Mouse (Mus musculus): ENCODE data around the gene Sprr2a2.
"Not testable (repeated sequence)": the region's sequence is repeated elsewhere in the genome, so short reads cannot be mapped to it uniquely, and the experiment has no call there.

Gene Sprr2a2

GRCm38 (mm10) chr3:92215569-92215968, at the start of gene Sprr2a2, which contains the start of gene Sprr2a1:
Gene Sprr2a2, plus strand, starts transcription at chr3:92215920.
Gene Sprr2a1, plus strand, starts transcription at chr3:92215799.
- in situ Hi-C loops (cut with MboI, MseI), result not testable (repeated sequence)

DNA sequence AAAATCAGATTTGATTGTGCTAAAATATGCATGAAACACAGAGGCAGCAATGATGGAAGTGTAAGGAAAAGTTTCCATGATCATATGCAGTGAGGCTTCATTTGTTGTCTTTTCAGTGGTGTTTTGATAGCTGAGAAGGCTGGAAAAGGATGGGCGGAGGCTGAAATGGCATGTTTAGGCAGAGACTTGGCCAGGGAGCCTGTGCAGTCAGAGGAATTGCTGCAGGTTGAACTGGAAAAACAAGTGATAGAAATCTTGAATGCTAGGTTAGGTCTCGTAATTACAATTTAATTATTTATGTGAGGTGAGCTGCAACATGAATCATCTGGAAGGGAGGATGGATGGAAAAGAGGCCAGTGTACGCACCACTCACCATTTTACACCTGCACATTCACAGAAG, 45.9 kb upstream of the Sprr2a2 start:
- in situ Hi-C loops (cut with MboI, MseI), result no loop called here

- in situ Hi-C loops (cut with MboI, MseI), result no loop called here
Observed at GRCm38 (mm10) chr3:92176880-92177279, 38.8 kb upstream of the Sprr2a2 start.

DNA sequence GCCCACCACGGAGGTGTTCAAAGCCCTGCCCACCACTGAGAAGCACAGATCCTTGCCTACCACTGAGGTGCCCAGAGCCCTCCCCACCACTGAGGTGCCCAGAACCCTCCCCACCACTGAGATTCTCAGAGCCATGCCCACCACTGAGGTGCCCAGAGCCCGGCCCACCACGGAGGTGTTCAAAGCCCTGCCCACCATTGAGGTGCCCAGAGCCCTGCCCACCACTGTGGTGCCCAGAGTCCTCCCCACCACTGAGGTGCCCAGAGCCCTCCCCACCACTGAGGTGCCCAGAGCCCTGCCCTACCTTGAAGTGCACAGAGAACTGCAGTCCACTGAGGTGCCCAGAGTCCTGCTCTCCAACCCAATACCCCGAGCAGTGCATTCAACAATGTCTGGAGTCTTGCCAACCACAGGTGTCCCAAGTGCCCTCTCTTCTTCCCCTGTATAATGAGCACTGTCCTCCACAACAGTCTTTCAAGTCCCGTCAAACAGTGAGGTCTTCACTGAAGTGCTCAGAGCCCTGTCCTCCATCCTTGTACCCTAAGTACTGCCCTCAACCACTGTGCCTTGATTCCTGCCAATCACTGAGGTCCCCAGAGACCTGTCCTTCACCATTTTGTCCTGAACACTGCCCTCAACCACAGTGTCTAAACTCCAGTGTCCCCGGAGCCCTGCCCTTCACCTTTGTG, 20.1 kb upstream of the Sprr2a2 start:
- in situ Hi-C loops (cut with MboI, MseI), result no loop called here

GRCm38 (mm10) chr3:92211133-92211925, 4.4 kb upstream of the Sprr2a2 start:
- in situ Hi-C loops (cut with MboI, MseI), result loop anchor here (5.0 kb wide), 1 partner anchor 71 kb away; no protein-coding TSS in a partner anchor

GRCm38 (mm10) chr3:92212059-92212458, 3.7 kb upstream of the Sprr2a2 start:
- in situ Hi-C loops (cut with MboI, MseI), result loop anchor here (5.0 kb wide), 1 partner anchor 70 kb away; no protein-coding TSS in a partner anchor

DNA sequence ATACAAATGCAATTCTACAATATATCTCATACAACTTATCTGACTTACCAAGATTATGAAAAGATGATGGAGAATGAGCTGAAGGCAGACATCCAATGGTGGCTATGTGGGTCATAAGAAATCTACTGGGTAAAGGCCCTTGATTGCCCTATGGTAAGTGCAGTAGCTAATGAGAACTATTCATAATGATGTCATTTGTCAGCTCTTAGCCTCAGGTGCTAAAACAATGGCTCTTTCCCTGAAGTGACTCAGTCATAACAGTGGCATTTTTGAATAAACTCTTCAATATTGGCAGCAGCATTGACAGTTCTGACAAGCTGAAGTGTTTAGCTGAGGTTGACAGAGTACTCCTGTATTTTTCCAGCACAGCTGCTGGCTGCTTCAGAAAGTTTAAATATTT, 2.1 kb upstream of the Sprr2a2 start:
- in situ Hi-C loops (cut with MboI, MseI), result loop anchor here (5.0 kb wide), 1 partner anchor 69 kb away; no protein-coding TSS in a partner anchor

DNA sequence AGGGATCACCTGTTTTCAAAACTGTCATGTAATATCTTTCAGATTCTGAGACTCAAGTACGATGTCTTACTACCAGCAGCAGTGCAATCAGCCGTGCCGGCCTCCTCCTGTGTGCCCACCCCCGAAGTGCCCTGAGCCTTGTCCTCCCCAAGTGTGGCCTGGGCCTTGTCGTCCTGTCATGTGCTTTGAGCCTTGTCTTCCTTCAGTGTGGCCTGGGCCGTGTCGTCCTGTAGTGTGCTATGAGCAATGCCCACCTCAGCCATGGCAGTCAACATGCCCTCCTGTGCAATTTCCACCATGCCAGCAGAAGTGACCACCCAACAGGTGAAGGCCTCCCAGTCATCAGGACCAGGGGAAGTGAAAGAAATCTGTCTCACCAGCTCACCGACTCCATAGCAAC, 3.3 kb downstream of the Sprr2a2 start:
- in situ Hi-C loops (cut with MboI, MseI), result not testable (repeated sequence)

DNA sequence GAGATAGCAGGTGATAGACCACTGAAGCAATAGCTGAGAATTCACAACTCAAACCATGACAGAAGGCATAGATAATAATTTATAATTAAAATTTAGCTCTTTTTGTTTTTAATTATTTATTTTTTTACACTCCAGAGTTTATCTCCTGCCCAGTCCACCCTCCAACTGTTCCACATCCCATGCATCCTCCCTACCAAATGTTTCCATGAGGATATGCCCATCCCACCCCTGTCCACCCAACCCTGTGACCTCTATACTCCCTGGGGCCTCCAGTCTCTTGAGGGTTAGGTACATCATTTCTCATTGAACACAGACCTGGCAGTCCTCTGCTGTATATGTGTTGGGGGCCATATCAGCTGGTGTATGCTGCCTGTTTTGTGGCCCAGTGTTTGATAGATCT, 8.0 kb downstream of the Sprr2a2 start:
- in situ Hi-C loops (cut with MboI, MseI), result not testable (repeated sequence)

DNA sequence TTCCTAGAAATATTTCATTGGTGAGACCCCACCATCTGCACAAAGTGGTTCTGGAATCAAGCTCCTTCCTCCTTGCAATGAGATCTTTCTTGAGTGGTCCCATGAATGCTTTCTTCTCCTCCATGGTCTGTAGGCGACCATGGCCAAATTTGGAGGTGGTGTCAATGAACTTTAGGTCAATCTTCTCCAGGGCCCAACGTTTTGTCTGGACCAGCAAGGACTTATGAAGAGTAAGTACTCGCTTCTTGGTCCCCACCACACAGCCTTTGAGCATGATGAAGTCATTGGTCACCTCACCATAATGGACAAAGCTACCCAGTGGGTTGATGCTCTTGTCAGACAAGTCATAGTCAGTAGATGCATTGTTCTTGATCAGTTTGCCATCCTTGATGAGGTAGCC, 11.7 kb downstream of the Sprr2a2 start:
- in situ Hi-C loops (cut with MboI, MseI), result not testable (repeated sequence)

DNA sequence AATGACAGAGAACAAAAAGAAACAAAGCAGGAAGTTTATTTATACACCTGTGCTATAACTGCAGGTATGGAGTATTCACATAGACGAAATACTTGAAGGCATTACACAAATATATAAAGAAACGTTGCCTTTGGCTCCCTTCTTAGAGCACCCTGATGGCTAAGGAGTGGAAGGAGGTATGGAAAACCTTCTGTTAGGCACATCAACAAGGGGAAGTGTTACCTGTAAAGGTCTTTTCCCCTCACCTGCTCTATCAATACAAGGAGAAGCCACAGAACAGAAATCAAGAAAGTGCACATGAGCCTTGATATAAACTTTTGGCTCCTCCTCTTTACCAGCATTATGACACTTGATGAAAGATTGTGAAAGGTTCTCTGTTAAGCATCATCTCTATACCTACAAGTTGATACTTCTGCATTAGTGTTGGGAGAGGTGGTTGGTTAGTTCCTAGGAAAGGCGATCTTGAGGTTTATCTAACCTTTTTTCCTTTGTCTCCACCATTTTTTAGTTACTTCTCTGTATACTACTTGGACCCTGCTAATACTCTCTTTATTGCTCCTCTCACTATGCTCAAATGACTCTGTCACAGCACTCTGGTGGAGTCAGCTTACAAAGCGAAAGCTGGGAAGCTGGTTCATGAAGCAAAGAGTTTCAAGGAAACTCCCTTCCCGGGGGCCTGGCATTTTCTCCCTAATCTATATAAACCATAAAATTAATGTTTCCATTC, 20.9 kb downstream of the Sprr2a2 start:
- in situ Hi-C loops (cut with MboI, MseI), result loop anchor here (10.0 kb wide), 1 partner anchor 68 kb away; no protein-coding TSS in a partner anchor

DNA sequence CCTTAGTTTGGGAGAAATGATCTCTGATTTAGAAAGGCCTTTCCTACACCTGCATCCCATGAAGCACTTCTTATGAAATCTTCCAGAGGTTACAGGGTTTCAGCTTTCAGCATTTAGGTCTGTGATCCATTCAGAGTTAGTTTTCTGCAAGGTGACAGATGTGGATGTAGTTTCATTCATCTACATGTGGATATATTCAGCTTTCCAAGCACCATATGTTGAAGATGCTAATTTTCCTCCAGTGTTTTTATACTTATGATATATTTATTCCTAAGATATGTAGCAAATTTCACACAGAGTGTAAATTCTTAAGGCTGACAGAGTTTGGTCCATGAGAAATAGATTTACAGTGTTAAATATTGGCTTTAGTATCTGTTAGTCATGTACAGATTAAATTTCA, 23.0 kb downstream of the Sprr2a2 start:
- in situ Hi-C loops (cut with MboI, MseI), result loop anchor here (10.0 kb wide), 1 partner anchor 66 kb away; no protein-coding TSS in a partner anchor

- in situ Hi-C loops (cut with MboI, MseI), result loop anchor here (10.0 kb wide), 1 partner anchor 66 kb away; no protein-coding TSS in a partner anchor
Observed at GRCm38 (mm10) chr3:92239197-92239596, 23.5 kb downstream of the Sprr2a2 start.

GRCm38 (mm10) chr3:92244833-92245232, 29.1 kb downstream of the Sprr2a2 start:
- in situ Hi-C loops (cut with MboI, MseI), result loop anchor here (5.0 kb wide), 1 partner anchor 37 kb away; no protein-coding TSS in a partner anchor

DNA sequence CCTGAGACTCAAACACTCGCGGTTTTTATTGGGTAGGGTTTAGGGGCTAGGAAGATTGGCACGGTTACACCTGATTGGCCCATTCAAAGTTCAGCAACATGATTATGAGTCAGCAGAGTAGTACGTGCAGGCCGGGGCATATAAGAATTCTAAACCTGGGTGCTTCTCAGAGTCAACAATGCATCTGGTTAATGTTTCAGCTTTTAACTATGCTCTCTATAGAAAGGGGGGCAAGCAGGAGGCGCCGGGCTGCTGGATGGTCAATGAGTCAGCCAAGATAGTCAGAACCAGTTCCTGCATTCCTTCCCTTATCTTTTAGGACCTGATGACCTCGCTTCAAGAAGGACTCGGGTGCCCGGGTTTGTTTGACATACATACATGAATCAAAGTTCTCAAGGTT, 30.5 kb downstream of the Sprr2a2 start:
- in situ Hi-C loops (cut with MboI, MseI), result loop anchor here (5.0 kb wide), 1 partner anchor 36 kb away; no protein-coding TSS in a partner anchor

DNA sequence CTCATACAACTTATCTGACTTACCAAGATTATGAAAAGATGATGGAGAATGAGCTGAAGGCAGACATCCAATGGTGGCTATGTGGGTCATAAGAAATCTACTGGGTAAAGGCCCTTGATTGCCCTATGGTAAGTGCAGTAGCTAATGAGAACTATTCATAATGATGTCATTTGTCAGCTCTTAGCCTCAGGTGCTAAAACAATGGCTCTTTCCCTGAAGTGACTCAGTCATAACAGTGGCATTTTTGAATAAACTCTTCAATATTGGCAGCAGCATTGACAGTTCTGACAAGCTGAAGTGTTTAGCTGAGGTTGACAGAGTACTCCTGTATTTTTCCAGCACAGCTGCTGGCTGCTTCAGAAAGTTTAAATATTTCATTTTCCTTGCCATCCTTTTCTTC, 32.8 kb downstream of the Sprr2a2 start:
- in situ Hi-C loops (cut with MboI, MseI), result loop anchor here (5.0 kb wide), 1 partner anchor 34 kb away; no protein-coding TSS in a partner anchor

DNA sequence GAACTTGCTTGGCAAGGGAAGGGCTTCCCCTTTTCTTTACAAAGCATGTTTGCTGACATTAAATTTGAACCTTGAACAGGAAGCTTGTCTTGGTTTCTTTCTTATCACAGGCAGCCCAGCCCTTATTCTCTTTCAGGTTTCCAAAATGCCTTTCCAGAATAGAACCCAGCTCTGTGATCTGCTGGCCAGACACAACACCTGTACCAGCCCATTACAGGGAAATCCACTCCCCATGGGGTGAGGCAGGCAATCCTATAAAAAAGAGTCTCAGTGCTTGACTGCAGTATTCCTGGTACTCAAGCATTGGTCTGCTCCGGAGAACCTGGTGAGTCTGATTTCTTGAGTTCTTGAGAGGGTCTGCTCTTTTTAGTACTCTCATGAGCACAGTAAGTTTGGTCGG, 34.7 kb downstream of the Sprr2a2 start:
- in situ Hi-C loops (cut with MboI, MseI), result loop anchor here (5.0 kb wide), 1 partner anchor 43 kb away; no protein-coding TSS in a partner anchor

- in situ Hi-C loops (cut with MboI, MseI), result loop anchor here (5.0 kb wide), 1 partner anchor 47 kb away; no protein-coding TSS in a partner anchor
Observed at GRCm38 (mm10) chr3:92253860-92254259, 38.1 kb downstream of the Sprr2a2 start.

- in situ Hi-C loops (cut with MboI, MseI), result not testable (repeated sequence)
Observed at GRCm38 (mm10) chr3:92258526-92258925, 42.8 kb downstream of the Sprr2a2 start.

DNA sequence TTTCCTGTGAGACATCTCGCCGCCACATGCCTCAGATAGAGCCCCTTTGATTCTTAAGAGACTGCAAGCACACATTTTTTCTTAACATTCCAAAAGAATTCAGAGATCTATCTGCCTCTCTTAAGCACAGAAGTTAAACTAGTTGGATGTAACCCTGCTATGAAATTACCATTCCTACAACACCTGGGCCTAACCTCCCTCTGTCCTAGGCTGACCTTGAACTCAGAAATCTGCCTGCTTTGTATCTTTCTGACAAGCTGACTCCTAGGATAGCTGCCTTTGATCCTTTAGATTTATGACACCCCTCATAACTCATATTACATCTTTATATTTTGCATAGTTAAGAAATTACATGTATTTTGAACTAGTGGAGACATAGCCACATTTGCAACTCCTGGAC, 47.7 kb downstream of the Sprr2a2 start:
- in situ Hi-C loops (cut with MboI, MseI), result not testable (repeated sequence)

DNA sequence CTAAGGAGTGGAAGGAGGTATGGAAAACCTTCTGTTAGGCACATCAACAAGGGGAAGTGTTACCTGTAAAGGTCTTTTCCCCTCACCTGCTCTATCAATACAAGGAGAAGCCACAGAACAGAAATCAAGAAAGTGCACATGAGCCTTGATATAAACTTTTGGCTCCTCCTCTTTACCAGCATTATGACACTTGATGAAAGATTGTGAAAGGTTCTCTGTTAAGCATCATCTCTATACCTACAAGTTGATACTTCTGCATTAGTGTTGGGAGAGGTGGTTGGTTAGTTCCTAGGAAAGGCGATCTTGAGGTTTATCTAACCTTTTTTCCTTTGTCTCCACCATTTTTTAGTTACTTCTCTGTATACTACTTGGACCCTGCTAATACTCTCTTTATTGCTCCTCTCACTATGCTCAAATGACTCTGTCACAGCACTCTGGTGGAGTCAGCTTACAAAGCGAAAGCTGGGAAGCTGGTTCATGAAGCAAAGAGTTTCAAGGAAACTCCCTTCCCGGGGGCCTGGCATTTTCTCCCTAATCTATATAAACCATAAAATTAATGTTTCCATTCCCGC, 55.8 kb downstream of the Sprr2a2 start:
- in situ Hi-C loops (cut with MboI, MseI), result not testable (repeated sequence)

All from T-helper 2 cell (primary cell).